Mouse (Mus musculus) T-helper 17 cell (primary cell): ENCODE data around the gene Wscd2.

Source experiments
- in situ Hi-C, 2 experiments: fragments of 300-600 bp; cut with MboI, MseI; formaldehyde crosslinking; loops; 1 replicate in 1 of 2; 2 replicates in 1 of 2; pipeline ENCODE4 v1.15.1; 2025; ENCODE audit warnings: high pct_unique_total_duplicates in 2 of 2

The Wscd2 gene

DNA sequence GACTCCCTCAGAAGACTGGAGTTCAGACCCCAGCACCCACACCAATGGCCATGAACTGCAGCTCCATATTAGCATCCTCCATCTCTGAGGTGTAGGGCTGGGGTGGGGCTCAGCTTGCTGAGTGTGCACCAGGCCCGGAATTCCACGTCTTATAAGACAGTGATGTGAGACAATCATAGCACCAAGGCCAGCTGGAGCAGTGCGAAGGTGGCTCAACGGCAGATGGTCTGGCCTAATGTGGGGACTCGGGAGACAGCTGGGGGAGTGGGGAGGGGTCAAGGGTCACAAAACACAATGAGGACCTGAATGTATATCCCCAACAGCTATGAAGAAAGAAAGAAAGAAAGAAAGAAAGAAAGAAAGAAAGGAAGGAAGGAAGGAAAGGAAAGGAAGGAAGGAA lies 9.7 kb upstream of the Wscd2 start:
- in situ Hi-C loops: no loop called here

DNA sequence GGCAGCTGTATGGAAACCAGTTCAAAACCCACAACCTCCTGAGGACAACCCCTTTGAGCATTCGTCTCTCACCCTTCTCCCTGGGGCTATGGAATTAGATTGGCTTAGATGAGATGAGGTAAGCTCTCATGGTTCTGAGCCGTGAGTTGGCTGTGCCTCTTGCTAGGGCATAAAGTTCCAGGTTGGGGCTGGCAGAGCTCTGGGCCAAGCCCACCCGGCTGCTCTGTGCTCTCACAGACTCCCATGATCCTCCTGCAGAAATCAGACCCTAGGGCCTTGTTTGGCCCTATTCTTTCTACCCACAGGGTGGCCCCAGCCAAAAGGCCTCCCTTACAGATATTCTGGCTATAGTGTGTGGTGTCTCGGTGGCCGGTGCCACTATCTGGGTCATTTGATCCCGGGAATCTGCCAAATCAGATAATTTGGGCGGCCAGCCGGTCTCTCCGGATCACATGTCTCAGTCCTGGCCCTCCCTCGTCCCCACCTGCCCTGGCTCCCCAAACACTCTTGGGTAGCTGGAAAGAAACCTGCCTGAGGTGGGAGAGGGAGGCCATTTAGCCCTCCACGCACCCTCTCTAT lies 4.5 kb upstream of the Wscd2 start:
- in situ Hi-C loops: no loop called here

DNA sequence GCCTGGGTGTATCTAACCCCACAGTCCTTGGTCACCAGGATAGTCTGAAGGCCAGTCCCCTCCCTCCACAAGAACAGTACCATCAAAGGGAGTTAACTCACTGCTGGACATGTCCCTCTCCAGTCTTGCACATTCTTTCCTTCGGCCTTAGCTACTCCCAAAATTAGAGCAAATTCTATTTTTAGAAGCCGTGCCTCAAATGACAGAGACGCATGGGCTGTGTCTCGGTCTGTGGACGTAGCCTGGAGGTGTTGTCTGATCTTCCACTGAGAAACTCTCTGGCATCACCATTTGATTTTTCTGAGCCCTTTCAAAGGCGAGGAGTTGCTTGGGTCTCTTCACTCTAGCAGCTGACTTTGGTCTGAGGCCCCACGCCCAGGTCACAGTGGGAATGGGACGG lies 2.3 kb upstream of the Wscd2 start:
- in situ Hi-C loops: no loop called here

DNA sequence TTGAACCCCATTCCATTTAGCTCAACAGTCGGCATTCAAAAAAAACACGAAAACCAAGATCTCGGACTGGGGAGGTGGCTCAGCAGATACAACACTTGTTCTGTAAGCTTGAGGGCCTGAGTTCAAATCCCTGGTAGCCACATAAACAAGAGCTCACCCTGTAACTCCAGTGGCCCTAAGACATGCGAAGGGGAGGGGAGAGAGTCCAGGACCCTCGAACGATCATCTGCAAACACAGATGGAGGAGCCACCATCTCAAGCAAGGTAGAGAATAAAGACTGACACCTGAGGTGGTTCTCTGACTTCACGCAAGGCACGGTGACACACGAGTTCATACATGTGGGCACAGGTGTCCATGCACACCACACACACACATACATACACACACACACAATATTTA lies 516 bp upstream of the Wscd2 start:
- in situ Hi-C loops: no loop called here

DNA sequence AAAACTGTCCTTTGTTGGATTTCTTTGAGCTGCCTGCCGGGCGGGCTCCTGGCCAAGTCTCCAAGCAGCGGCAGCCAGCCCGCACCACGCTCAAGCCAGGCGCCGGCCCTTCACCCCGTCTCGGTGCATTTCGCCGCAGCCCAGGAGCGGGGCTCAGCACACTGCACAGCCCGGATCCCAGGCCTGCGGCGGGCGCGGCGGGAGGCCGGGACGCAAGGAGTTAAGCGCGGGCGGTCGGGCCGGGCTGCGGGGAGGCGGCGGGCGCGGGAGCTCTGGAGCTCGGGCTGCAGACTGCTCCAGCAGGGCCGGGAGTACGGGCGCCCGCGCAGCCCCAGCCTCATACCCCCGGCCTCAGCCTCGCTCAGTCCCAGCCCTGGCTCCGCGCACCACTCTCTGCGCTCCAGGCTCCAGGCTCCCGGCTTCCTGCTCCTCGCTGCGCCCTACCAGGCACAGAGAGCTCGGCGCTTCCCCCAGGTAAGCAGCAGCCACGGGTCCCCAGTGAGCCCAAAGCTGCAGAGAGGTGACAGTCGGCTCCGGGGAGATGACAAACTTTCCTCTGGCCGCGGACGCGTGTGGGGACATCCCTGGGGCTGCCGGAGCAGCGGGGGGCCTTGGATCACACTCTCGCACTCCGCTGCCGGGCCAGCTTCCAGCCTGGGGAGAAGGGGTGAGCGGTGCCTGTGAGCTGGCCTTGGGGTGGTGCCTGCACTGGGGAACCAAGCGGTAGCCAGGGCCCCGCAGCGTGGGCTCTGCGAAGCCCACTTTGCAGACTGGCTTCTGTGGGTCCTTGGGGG lies 531 bp downstream of the Wscd2 start:
- in situ Hi-C loops: no loop called here

DNA sequence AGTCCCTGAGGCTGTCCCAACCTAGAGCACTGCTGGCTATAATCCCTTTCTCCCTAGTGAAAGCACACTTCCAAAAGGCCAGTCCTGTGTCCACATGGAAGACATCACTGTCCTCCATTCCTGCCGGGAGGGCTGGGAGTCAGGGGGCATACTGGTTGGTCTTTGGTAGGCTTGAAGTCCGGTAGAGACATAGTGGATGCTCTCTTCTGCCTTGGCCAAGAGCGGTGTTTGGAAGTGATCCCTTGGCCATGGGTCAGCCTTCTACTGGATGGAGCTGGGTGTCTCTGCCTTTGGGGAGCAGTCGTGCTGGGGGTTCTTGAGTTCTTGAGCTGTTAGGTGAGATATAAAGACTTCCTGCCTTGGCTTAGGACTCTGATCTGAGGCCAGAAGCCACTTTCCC lies 1.4 kb downstream of the Wscd2 start:
- in situ Hi-C loops: no loop called here

DNA sequence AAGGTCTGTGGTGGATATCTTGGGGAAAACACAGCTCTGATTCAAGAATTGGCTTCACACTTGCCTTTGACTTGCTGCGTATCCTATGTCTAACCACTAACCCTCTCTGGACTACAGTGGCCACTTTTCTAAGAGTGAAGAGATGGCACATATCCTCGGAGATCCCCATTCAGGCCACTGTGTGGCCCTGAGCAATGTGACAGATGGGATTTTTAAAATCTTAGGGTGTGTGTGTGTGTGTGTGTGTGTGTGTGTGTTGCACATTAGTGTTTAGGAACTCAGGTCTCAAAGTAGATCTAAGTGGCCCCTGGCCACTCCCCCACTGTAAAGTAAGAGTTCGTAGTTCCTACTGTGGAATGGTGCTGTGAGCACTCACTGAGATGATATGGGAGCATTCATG lies 1.9 kb downstream of the Wscd2 start:
- in situ Hi-C loops: no loop called here

DNA sequence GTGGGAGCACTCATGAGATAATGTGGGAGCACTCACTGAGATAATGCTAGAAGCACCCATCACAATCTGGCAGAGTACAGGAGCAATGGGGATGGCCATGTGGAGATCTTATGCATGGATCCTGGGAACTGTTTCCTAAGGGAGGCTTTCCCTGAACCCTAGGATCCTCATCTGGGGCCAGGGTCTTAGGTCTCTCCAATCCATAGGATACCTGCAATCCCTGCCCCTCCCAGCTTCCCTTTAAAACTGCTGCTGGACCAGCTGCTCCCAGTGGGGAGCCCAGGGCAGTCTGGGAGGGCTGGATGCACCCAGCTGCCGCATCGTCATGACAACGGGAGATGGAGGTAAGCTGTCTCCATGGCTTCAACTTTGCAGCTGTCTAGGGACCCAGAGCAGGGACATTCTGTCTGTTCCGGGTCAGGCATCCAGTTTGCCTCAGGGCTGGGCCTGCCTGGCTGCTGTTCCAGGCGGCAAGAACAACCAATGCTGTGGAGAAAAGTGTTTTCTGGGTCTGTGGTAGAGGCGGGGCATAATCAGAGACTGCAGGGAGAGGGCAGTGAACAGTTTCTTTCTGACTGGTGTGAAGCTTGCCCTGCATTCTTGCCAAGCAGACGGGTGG lies 2.4 kb downstream of the Wscd2 start:
- in situ Hi-C loops: no loop called here

DNA sequence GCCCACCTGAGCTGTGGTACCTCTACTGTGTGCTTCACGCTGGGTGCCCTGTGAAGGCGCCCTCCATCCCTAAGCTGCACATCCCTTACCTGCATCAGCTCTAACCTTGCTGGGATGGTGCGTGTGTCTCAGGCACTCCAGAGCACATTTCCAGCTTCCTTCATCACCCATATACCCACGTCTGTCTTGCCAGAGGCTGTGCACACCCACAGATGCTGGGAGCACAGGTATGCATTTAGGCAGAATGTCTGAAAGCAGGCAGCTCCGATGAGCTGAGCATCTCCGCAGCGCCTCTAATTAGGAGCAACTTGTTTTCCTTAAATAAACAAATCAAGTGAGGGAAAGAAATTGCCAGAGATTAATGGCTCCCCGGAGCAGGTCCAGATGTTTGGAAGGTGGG lies 3.9 kb downstream of the Wscd2 start:
- in situ Hi-C loops: no loop called here

DNA sequence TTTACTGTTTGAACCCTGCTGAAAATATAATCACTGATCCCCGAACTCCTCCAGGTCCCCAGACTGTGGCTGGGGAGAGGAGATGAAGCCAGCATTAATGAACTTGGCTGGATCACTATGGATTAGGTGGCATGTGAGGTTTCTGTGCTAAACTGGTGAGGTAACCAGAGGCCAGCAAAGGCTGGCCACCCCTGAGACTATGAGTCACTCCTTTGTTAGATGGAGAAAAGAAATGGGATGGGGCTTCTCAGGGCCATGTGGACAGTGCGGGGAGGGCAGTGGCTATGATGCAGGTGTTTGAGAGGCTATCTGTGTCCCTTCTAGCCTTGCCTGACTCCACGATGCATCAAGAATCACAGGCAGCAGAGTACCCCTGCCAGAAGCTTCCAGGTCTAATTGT lies 6.8 kb downstream of the Wscd2 start:
- in situ Hi-C loops: loop anchor here in 1 of 2 experiments (5.0 kb wide), 1 partner anchor 40 kb away; no protein-coding TSS in a partner anchor

DNA sequence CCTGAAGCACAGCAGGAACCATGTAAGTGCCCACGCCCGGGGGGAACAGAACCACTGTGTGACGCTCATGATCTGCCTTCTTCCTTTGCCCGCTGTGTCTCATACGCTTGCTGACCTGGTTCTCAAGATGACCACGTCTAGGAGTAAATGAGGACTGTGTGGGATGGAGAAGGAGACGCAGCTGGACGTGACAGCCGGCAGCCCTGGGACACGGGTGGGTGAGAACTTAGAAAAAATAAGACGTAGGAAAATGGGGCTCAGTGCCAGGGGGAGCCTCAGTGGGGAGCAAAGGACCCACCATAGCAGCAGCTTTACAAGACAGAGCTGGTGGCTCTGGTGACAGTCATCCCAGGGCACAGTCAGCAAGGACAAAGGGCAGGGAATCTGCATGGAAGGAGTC lies 9.3 kb downstream of the Wscd2 start:
- in situ Hi-C loops: loop anchor here in 1 of 2 experiments (5.0 kb wide), 1 partner anchor 38 kb away; no protein-coding TSS in a partner anchor

DNA sequence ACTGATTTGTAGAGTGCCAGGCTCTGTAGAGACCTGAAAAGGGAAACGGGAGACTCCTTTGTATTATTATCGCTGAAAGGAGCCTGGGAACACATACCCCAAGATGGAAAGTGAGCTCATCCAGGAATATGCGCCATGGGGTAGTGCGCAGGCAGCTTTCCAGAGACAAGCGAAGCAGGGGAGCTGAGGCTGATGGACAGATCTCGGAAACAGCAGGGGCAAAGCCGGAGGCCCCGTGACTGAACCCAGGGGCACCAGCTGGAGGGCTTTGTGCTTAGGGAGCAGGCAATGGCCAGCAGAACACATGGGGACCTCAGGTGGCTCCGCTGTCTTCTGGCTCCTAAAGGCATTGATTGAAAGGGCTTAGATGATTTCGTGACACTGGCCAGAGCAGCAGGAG lies 13.1 kb downstream of the Wscd2 start:
- in situ Hi-C loops: no loop called here

DNA sequence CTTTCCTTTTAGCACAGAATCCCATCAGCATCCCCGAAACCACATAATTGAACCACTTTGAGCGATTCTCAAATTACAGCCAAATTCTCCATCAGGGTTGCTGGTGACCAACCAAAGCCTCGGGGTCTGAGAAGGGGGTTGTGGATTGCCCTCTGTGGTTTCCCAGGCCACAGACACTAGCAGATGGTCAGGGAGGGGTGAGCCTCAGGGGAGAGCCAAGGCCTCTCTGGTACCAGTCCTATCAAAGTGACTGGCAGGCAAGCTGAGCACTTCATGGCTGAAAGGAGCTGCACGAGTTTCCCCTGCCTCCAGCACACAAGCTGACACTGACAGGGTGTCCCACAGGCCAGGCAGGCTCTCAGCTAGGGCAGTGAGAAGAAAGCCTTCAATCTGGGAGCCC lies 14.5 kb downstream of the Wscd2 start:
- in situ Hi-C loops: loop anchor here in 1 of 2 experiments (5.0 kb wide), 1 partner anchor 48 kb away; no protein-coding TSS in a partner anchor

DNA sequence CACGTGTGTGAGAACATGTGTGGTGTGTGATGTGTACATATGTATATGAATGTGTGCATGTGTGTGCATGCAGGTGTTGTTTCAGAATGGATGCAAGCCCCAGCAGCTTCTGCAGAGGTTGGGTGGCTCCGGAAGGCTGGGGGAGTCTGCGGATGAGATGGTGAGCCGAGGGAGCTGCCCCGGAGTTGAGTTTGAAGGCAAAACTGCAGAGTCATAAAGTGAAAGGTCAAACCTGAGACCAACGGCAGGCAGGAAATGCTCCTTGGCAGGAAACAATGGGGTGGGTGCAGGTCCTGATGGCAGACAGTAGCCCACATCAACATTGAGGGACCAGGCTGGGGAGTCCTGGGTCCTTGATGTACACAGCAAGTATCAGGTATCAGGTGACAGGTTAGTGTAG lies 15.9 kb downstream of the Wscd2 start:
- in situ Hi-C loops: loop anchor here in 1 of 2 experiments (5.0 kb wide), 1 partner anchor 46 kb away; no protein-coding TSS in a partner anchor

DNA sequence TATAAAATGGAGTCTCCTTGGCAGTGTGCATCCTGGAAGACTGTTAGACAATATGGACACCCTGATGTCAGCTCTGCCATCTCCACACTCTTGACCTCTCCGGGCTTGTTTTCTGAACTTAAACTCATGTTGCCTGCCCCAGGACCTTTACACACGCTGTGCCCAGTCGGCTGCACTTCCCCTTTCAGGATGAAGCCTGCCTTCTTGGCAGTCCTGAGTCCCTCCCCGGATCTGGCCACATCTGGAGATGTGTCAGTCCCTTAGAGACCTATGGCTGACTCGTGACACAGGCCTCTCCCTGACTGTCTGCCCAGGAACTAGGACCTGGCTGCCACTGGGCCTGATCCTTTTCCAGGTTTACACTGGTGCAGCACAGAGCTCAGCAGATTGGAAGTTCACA lies 16.6 kb downstream of the Wscd2 start:
- in situ Hi-C loops: loop anchor here in 1 of 2 experiments (5.0 kb wide), 1 partner anchor 46 kb away; no protein-coding TSS in a partner anchor

DNA sequence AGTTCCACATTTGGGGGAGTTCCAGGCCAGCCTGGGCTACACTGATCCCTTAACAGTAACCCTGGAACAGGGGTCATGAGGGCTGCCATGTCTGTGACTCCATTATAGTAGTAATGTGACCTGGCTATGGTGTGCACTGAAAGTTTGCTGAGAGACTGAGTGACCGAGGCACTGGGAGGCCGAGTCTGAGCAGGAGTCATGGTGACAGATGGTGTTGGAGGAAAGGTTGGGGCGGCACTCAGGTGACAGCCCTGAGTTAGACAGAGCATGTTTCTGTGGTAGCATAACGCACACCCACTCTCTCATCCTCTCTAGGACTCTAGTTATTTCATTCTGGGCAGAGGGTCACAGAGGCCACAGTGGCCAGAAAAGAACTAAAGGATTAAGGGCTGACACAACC lies 19.0 kb downstream of the Wscd2 start:
- in situ Hi-C loops: loop anchor here in 1 of 2 experiments (5.0 kb wide), 1 partner anchor 43 kb away; no protein-coding TSS in a partner anchor

DNA sequence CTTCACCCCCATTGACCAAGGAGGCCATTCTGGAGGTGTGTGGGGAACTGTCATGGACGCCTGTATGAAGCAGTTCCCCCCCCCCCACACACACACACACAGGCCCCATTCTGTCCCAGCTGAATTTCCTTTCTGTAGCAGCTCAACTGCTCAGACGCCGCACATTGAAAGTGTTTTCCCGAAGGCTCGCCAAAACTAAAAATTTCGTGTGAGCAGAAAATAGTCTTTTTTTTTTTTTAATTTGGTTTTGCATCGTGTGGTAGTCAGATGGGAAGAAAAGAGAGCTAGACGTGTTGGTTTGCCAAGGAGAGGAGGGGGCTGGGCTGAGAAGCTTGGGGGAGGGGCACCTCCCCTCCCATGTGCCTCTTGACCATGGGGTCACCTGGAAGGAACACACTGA lies 23.5 kb downstream of the Wscd2 start:
- in situ Hi-C loops: loop anchor here in 1 of 2 experiments (5.0 kb wide), 1 partner anchor 1886 kb away; no protein-coding TSS in a partner anchor

DNA sequence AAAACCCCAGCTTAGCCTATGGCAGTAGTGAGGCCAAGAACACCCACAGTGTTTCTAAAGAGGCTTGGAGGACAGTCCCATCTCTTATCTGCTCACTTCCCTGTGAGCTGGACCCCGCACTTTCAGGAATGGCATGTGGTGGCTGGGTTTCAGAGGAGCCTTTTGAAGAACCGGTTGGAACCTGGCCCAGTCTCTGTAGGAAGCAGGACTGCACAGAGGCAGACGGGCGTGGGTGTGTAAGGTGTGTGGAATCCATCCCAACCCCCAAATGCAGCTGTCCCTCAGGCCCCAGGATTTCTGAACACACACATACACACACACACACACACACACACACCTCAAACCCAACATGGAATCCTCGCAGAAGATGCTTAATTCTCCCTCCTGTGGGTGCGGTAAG lies 23.9 kb downstream of the Wscd2 start:
- in situ Hi-C loops: loop anchor here in 1 of 2 experiments (5.0 kb wide), 1 partner anchor 1887 kb away; no protein-coding TSS in a partner anchor

DNA sequence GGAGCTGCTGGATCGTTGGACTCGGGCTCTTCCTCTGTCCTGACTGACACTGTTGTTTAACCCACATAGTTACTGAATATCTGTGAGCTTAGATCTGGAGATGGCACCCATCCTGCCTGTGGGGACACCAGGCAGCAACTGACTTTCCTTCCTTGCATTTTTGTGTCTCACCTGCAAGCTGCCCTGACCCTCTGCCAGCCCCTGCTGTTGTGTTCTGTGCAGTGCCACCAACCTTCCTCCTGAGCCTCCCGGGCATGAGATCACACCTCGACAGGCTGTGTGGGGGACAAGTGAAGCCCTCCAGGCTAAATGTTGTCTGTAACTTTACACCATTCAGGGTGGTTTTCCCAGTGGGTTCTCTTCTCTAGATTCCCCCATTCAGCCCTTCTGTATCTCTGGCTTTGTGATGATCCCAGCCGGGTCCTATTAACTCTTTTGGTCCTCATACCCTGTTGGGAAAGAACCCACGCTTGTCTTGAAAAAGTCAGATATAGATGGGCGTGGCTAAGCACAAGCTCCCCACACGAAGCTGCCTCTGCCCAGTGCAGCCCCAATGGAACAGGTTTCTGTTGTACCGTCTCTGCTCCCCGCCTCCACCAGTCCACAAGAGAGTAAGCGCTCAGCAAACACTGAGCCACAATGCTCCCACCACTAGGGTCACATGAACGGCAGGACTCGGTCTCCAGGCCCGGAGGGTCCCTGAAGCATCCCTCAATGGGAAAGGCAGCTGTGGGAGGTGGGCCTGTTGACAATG lies 26.2 kb downstream of the Wscd2 start:
- in situ Hi-C loops: no loop called here

DNA sequence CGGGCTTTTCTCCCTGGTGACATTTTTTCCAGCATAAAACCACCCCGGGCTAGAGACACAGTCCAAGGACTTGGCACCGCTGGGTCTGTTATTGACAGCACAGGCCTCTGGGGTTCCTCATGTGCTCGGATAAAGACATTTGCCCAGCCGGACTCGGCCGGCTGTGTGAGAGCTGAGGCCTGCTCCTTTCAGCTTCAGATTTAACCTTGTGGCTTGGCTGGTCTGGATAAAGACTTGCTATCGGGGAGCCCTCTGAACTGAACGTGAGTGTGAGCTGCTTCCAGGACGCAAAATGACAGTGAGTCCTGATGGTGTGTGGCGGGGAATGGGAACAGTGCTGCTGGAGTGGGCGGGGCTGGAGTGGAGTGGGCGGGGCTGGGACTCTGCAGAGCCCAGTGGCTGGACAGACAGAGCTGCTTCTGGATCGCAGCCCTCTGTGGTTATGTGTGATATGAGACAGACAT lies 26.8 kb downstream of the Wscd2 start:
- in situ Hi-C loops: no loop called here

DNA sequence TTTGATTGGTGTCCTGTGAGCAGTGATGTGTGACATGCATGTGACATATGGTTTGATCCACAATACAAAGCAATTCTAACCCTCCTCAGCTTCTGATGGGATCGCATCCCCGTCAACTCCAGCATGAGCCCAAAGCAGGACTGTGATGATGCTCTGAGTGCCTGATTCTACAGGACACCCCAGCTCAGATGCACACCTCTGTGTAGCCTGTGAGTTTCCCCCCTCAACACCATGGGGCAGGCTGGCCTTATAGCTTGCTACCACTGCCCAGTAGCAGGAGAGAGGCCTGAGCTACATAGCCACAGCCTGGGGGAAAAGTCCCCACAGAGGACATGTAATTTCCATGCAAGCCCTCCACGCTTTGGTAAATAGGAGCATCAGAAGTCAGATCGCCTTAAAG lies 27.3 kb downstream of the Wscd2 start:
- in situ Hi-C loops: no loop called here

DNA sequence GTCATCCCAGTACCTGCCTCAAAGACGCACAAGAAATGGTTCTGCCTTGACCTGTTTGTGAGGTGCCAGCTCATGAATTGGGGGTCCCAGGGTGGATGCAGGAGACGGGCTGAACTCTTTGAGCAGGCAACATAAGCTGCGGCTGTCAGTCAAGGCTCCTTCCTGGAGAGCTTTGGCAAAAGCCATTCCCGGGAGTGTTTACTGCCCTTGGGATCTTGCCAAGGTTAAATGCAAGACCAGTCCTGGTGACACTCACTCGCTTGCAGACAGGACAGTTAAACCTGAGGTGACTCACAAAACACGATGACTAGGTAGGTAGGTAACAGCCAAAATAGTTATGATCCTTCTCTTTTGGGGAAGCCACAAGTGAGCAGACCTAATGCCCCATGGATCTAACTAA lies 30.9 kb downstream of the Wscd2 start:
- in situ Hi-C loops: no loop called here
